Mouse (Mus musculus): ENCODE measurements around the gene Pkd1l2. TPM values are rescaled to one million over a fixed set of nuclear protein-coding genes. Genes with fewer than 3 reads are reported as not detected.
A peak's percentile ranks its signal among the peaks of the same experiment; 100 is the strongest.

Pkd1l2 gene
- total and polyA plus RNA-seq, 2 experiments from 2014 or later, result 0.01 TPM; not detected in 1

GRCm38 (mm10) chr8:117053135-117054079 lies 28.8 kb downstream of the Pkd1l2 start:
- no peaks in the 10 kb centered on the region for H3K9me3 ChIP-seq (replicated peaks; ENCODE audit: control insufficient read depth, low read length)
- H3K4me3 ChIP-seq (ENCODE audit: low read depth, low read length), result no peak overlapping the region
- no peak overlapping the region for H3K27ac ChIP-seq (ENCODE audit: low read depth)
- TF ChIP-seq EP300 (IDR thresholded peaks at IDR 0.05; ENCODE audit: low read depth), result no peak
- peak; percentile 23; the same call in 1 of the 2 replicates for TF ChIP-seq CTCF (IDR thresholded peaks at IDR 0.05; ENCODE audit: low read depth)
- no peaks in the 10 kb centered on the region for H3K27me3 ChIP-seq (ENCODE audit: control insufficient read depth, insufficient read depth, low read length)
- ATAC-seq (ENCODE audit: insufficient read depth, low read depth) (no peak), DNase-seq (ENCODE audit: low spot score) (no peak)
- H3K9ac ChIP-seq (replicated peaks; ENCODE audit: low read depth, low read length), result no peak overlapping the region
- H3K4me2 ChIP-seq (ENCODE audit: low read depth, low read length), result no peak overlapping the region
- H3K36me3 ChIP-seq (replicated peaks; ENCODE audit: control insufficient read depth, insufficient read depth, low read length), result no peaks in the 10 kb centered on the region
- 63% methylated on average over 12 of the region's 12 CpGs for WGBS
- H3K4me1 ChIP-seq (ENCODE audit: control insufficient read depth, insufficient read depth), result no peaks in the 10 kb centered on the region

- DNase-seq (ENCODE audit: low spot score) (no peak), ATAC-seq (ENCODE audit: insufficient read depth, low read depth) (no peak)
- no peaks in the 10 kb centered on the region for H3K4me1 ChIP-seq (ENCODE audit: control insufficient read depth, insufficient read depth)
- H3K4me3 ChIP-seq (ENCODE audit: low read depth, low read length), result no peak overlapping the region
- no peak overlapping the region for H3K9ac ChIP-seq (replicated peaks; ENCODE audit: low read depth, low read length)
- no peaks in the 10 kb centered on the region for H3K9me3 ChIP-seq (replicated peaks; ENCODE audit: control insufficient read depth, low read length)
- WGBS, result 49% methylated on average over 9 of the region's 9 CpGs
- H3K4me2 ChIP-seq (ENCODE audit: low read depth, low read length), result no peak overlapping the region
- H3K36me3 ChIP-seq (replicated peaks; ENCODE audit: control insufficient read depth, insufficient read depth, low read length), result no peaks in the 10 kb centered on the region
- no peak overlapping the region for H3K27ac ChIP-seq (ENCODE audit: low read depth)
- H3K27me3 ChIP-seq (ENCODE audit: control insufficient read depth, insufficient read depth, low read length), result no peaks in the 10 kb centered on the region
- TF ChIP-seq EP300 (IDR thresholded peaks at IDR 0.05; ENCODE audit: low read depth) (no peak), CTCF (IDR thresholded peaks at IDR 0.05; ENCODE audit: low read depth) (no peak)
Measured at GRCm38 (mm10) chr8:117051316-117051715, 30.9 kb downstream of the Pkd1l2 start.

- DNase-seq (ENCODE audit: low spot score) (peak; percentile 22), ATAC-seq (ENCODE audit: insufficient read depth, low read depth) (no peak)
- H3K4me3 ChIP-seq (ENCODE audit: low read depth, low read length), result no peak overlapping the region
Measured at GRCm38 (mm10) chr8:117050763-117051162, 31.5 kb downstream of the Pkd1l2 start.

GRCm38 (mm10) chr8:117049444-117049843 lies 32.8 kb downstream of the Pkd1l2 start:
- no peak for DNase-seq (ENCODE audit: low spot score)
- no peak for TF ChIP-seq CTCF (IDR thresholded peaks at IDR 0.05; ENCODE audit: low read depth)
- no peak for TF ChIP-seq EP300 (IDR thresholded peaks at IDR 0.05; ENCODE audit: low read depth)
- ATAC-seq (ENCODE audit: insufficient read depth, low read depth), result no peak
- Histone ChIP-seq H3K9ac (replicated peaks; ENCODE audit: low read depth, low read length) (no peak overlapping the region), H3K4me1 (ENCODE audit: control insufficient read depth, insufficient read depth) (no peaks in the 10 kb centered on the region), H3K27ac (ENCODE audit: low read depth) (no peak overlapping the region), H3K9me3 (replicated peaks; ENCODE audit: control insufficient read depth, low read length) (no peaks in the 10 kb centered on the region), H3K4me3 (ENCODE audit: low read depth, low read length) (no peak overlapping the region), H3K36me3 (replicated peaks; ENCODE audit: control insufficient read depth, insufficient read depth, low read length) (no peaks in the 10 kb centered on the region), H3K27me3 (ENCODE audit: control insufficient read depth, insufficient read depth, low read length) (no peaks in the 10 kb centered on the region), H3K4me2 (ENCODE audit: low read depth, low read length) (no peak overlapping the region)
- WGBS, result 60% methylated on average over 7 of the region's 7 CpGs

More at GRCm38 (mm10) chr8:117050763-117051162, 31.5 kb downstream of the Pkd1l2 start:
- no peak overlapping the region for H3K9ac ChIP-seq (replicated peaks; ENCODE audit: low read depth, low read length)
- no peaks in the 10 kb centered on the region for H3K36me3 ChIP-seq (replicated peaks; ENCODE audit: control insufficient read depth, insufficient read depth, low read length)
- no peaks in the 10 kb centered on the region for H3K4me1 ChIP-seq (ENCODE audit: control insufficient read depth, insufficient read depth)
- no peaks in the 10 kb centered on the region for H3K9me3 ChIP-seq (replicated peaks; ENCODE audit: control insufficient read depth, low read length)
- no peak overlapping the region for H3K4me2 ChIP-seq (ENCODE audit: low read depth, low read length)
- 71% methylated on average over 9 of the region's 9 CpGs for WGBS
- TF ChIP-seq EP300 (IDR thresholded peaks at IDR 0.05; ENCODE audit: low read depth), result no peak
- no peaks in the 10 kb centered on the region for H3K27me3 ChIP-seq (ENCODE audit: control insufficient read depth, insufficient read depth, low read length)
- no peak overlapping the region for H3K27ac ChIP-seq (ENCODE audit: low read depth)

- WGBS, result 80% methylated on average over 3 of the region's 3 CpGs
- ATAC-seq (ENCODE audit: insufficient read depth, low read depth) (no peak), DNase-seq (ENCODE audit: low spot score) (no peak)
- H3K4me3 ChIP-seq (ENCODE audit: low read depth, low read length), result no peak overlapping the region
- peaks cover 8% of the 10 kb centered on the region; the same call in 1 of the 2 replicates for H3K27me3 ChIP-seq (ENCODE audit: control insufficient read depth, insufficient read depth, low read length)
- no peak for TF ChIP-seq CTCF (IDR thresholded peaks at IDR 0.05; ENCODE audit: low read depth)
- TF ChIP-seq EP300 (IDR thresholded peaks at IDR 0.05; ENCODE audit: low read depth), result no peak
- no peak overlapping the region for H3K9ac ChIP-seq (replicated peaks; ENCODE audit: low read depth, low read length)
- no peak overlapping the region for H3K27ac ChIP-seq (ENCODE audit: low read depth)
- H3K4me2 ChIP-seq (ENCODE audit: low read depth, low read length), result no peak overlapping the region
- H3K9me3 ChIP-seq (replicated peaks; ENCODE audit: control insufficient read depth, low read length), result no peaks in the 10 kb centered on the region
- H3K36me3 ChIP-seq (replicated peaks; ENCODE audit: control insufficient read depth, insufficient read depth, low read length), result no peaks in the 10 kb centered on the region
- H3K4me1 ChIP-seq (ENCODE audit: control insufficient read depth, insufficient read depth), result no peaks in the 10 kb centered on the region
Measured at GRCm38 (mm10) chr8:117043584-117043983, 38.7 kb downstream of the Pkd1l2 start.

All from heart, postnatal 0 days (tissue).